Mouse (Mus musculus) bone marrow, adult 2 months (tissue): ENCODE data around the gene Arid1b. TPM values are rescaled to one million over a fixed set of nuclear protein-coding genes. Genes with fewer than 3 reads are reported as not detected.
A peak's percentile ranks its signal among the peaks of the same experiment; 100 is the strongest.

ENCODE experiments used
- H3K27ac ChIP-seq: fragments of 200-500 bp; 2 replicates; pipeline ENCODE4 v1.5.1; 2012; ENCODE audit warnings: low read depth, mild to moderate bottlenecking, control low read depth, inconsistent platforms, low read length; ENCODE audit not compliant: control insufficient read depth, poor library complexity, insufficient read depth
- H3K4me1 ChIP-seq: fragments of 200-500 bp; 2 replicates; pipeline ENCODE4 v1.6.1; 2011; ENCODE audit warnings: low read length; ENCODE audit not compliant: control insufficient read depth, insufficient read depth
- H3K4me3 ChIP-seq: fragments of 200-500 bp; replicated peaks from 2 replicates; pipeline ENCODE3; 2011; ENCODE audit warnings: mild to moderate bottlenecking, low read depth, low read length, control low read depth; ENCODE audit not compliant: control insufficient read depth
- CTCF ChIP-seq: fragments of 200-500 bp; IDR thresholded peaks from 2 replicates; pipeline ENCODE4 v1.5.1; 2011; ENCODE audit warnings: low read length, control low read depth; ENCODE audit not compliant: control insufficient read depth, insufficient read depth
- POLR2A ChIP-seq: fragments of 200-500 bp; IDR thresholded peaks from 2 replicates; pipeline ENCODE4 v1.6.1; 2011; ENCODE audit warnings: low read depth, mild to moderate bottlenecking, control low read depth, low read length, borderline replicate concordance; ENCODE audit not compliant: control insufficient read depth
- WGBS: fragments of 180-500 bp; shearing (Covaris S2); methylation state at CpG from one replicate; pipeline ENCODE4 v1.1.7; 2018; 5-methylcytosine and 5-hydroxymethylcytosine counted together
- polyA plus RNA-seq: library from polyadenylated mRNA; stranded (reverse); fragments of >200 nt; gene quantifications from 2 replicates; pipeline ENCODE4 v1.2.4, GENCODE M21; 2011; ENCODE audit warnings: low replicate concordance; ENCODE audit not compliant: missing spikeins, insufficient read depth, insufficient read length

The Arid1b gene
- polyA plus RNA-seq, 1 experiment, result 12.5 TPM

- Histone ChIP-seq H3K27ac (no peak overlapping the region), H3K4me1 (peaks cover 13% of the 10 kb centered on the region), H3K4me3 (no peak overlapping the region)
- WGBS, result 54% methylated on average over 3 of the region's 3 CpGs
- TF ChIP-seq POLR2A (no peak), CTCF (no peak)
These were observed 203.6 kb downstream of the Arid1b start for GRCm38 (mm10) chr17:5197765-5198164.

DNA sequence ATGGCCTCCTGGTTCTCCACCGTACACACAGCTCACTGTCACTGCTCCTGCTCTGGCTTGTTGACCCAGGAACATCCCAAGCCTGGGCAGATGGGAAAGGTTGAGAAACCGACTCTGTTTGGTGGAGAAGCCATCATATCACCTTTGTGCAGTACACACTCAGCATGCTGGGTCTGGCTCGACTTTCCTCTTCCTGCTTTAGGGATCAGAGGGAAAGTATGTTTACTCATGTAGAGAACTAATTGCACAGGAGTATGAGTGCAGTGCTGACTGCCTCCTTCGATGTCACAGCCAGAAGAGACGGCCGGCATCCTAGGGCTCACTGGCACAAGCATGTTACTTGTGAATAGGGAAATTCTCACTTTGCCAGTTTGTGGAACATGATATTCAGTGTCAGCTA is 204.1 kb downstream of the Arid1b start:
- Histone ChIP-seq H3K27ac (no peak overlapping the region), H3K4me1 (peaks cover 10% of the 10 kb centered on the region), H3K4me3 (no peak overlapping the region)
- TF ChIP-seq CTCF (no peak), POLR2A (no peak)
- 56% methylated on average over 6 of the region's 6 CpGs for WGBS

- 75% methylated on average over 4 of the region's 4 CpGs for WGBS
- TF ChIP-seq POLR2A (no peak), CTCF (no peak)
These were observed 204.7 kb downstream of the Arid1b start for GRCm38 (mm10) chr17:5198811-5199210.

DNA sequence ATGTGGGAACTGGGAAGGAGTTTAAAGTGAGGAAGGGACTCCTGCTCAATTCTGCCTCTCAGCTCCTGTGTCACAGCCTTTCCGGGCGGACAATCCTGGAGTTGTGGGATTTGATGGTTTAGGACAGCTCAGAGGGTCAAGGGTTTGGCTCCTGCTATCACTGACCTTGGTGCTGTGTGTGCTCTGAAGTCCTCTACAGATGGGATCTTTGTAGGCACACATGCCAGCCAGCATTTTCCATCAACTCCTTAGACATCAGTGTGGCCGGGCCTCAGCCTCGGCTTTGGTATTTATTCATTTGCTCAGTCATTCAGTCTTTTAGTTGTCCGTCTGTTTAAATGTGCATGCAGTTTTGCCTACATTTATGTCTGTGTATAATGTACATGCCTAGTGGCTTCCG is 206.5 kb downstream of the Arid1b start:
- WGBS, result 84% methylated on average over 6 of the region's 6 CpGs
- H3K4me3 ChIP-seq, result no peak overlapping the region
- H3K4me1 ChIP-seq, result peaks cover 4% of the 10 kb centered on the region
- H3K27ac ChIP-seq, result no peak overlapping the region
- TF ChIP-seq CTCF, result no peak
- no peak for TF ChIP-seq POLR2A

More at GRCm38 (mm10) chr17:5198811-5199210, 204.7 kb downstream of the Arid1b start:
- Histone ChIP-seq H3K4me1 (peaks cover 9% of the 10 kb centered on the region), H3K27ac (no peak overlapping the region), H3K4me3 (no peak overlapping the region)

DNA sequence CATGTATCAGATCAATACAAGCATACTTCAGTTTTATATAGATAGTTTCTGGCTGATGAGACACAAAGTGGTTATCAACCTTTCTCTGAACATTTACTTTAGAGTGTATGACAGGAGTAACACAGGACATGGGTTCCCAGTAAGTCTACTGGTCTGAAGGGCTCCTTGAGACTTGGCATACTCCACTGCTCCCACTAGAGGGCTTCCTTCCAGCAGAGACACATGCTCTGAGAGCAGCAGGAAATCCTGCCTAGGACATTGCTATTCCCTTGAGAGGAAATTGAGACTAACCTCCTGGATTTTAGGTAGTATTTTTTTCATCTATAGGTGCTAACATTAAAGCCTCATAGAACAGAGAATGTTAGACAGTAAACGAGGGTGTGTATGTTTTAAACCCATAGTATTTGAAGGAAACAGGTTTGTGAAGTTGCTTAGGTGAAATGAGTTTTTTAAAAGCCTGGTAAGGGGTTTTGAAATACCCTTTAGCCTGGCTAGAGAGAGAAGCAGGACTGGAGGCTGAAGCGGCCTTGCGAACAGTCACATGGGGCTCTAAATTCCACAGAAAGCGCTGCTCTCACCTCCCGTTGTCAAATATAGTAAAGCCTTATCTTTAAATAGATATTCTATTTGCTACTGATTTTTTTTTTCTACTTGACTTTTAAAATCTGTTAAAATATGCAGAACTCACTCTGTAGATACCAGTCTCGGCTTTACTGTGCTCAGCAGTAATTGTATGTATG is 207.9 kb downstream of the Arid1b start:
- no peak overlapping the region for H3K4me3 ChIP-seq
- WGBS, result 50% methylated on average over 6 of the region's 6 CpGs
- TF ChIP-seq CTCF, result peak; percentile 69
- TF ChIP-seq POLR2A, result no peak
- peaks cover 3% of the 10 kb centered on the region; the same call in 1 of the 2 replicates for H3K4me1 ChIP-seq
- H3K27ac ChIP-seq, result no peak overlapping the region

DNA sequence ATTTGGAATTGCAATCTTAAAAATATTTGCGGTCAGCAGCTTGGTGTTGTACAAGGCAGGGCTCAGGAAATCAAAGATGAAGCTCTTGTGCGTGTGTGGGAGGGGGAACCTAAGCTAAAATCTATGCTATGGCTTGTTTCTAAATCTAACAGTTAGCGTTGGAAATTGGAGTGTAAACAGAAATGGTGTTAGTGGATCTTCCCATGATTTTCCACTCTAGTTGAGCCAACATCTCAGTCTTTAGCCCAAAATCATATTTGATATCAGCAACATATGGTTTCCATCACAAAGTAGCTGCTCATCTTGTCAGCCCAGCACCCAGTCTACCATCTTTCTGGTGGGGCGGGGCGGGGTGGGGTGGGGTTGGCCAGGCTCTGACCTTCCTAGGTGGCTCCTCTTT is 208.6 kb downstream of the Arid1b start:
- TF ChIP-seq POLR2A, result no peak
- no peak for TF ChIP-seq CTCF
- Histone ChIP-seq H3K4me3 (no peak overlapping the region), H3K27ac (no peak overlapping the region), H3K4me1 (peaks cover 2% of the 10 kb centered on the region; the same call in 1 of the 2 replicates)
- 77% methylated on average over 5 of the region's 5 CpGs for WGBS

GRCm38 (mm10) chr17:5203346-5204102 is 209.4 kb downstream of the Arid1b start:
- H3K4me1 ChIP-seq, result peaks cover 2% of the 10 kb centered on the region; the same call in 1 of the 2 replicates
- WGBS, result 74% methylated on average over 10 of the region's 10 CpGs
- TF ChIP-seq CTCF, result no peak
- no peak overlapping the region for H3K4me3 ChIP-seq
- no peak overlapping the region for H3K27ac ChIP-seq

DNA sequence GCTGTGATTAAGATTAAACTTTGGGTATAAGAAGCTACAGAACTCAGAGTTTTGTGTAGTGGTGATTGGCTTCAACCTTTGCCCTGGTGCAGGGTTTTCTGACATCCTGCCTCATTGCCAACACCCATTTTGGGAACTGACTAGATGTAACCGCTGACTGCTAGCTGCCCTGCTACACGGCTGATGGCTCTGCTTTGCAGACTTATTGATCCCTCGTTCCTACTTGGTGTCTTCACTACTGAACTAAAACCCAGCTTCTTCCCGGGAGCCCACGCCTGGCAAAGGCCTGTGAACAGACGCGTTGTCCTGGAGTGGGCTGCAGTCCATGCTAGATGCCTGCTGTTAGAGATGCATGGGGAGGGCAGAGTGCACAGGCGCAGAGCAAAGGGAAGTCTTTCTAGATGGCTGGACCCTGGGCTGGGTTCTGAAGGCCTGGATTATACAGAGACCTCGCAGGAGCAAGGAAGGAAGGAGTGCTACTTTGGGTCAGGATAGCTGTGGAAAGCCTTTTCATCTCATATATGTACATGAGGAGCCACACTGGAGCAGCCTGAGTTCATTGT is 210.1 kb downstream of the Arid1b start:
- H3K4me3 ChIP-seq, result no peak overlapping the region
- H3K4me1 ChIP-seq, result peaks cover 2% of the 10 kb centered on the region; the same call in 1 of the 2 replicates
- 65% methylated on average over 9 of the region's 9 CpGs for WGBS
- H3K27ac ChIP-seq, result no peak overlapping the region
- TF ChIP-seq CTCF, result no peak
- TF ChIP-seq POLR2A, result no peak
